Mouse (Mus musculus) midbrain, embryonic 13.5 days (tissue): Measurements from ENCODE around the gene Prkag3. TPM values are rescaled to one million over a fixed set of nuclear protein-coding genes. Genes with fewer than 3 reads are reported as not detected.

ENCODE experiments used
- ATAC-seq: fragments of 200-750 bp; cut with Nextera tagmentation; 2 replicates; pipeline ENCODE4 v1.8.0; 2017; ENCODE audit warnings: mild to moderate bottlenecking, moderate TSS enrichment, moderate library complexity
- H3K27ac ChIP-seq: fragments of 300-500 bp; sonication (generic); 2 replicates; pipeline ENCODE4 v1.5.1; 2015; ENCODE audit warnings: inconsistent platforms, mild to moderate bottlenecking, moderate library complexity
- H3K27me3 ChIP-seq: fragments of 300-500 bp; sonication (generic); 2 replicates; pipeline ENCODE4 v1.6.1; 2015; ENCODE audit warnings: mild to moderate bottlenecking, inconsistent platforms
- H3K36me3 ChIP-seq: fragments of 300-500 bp; sonication (generic); 2 replicates; pipeline ENCODE4 v1.6.1; 2015; ENCODE audit warnings: mild to moderate bottlenecking, inconsistent platforms
- H3K4me1 ChIP-seq: fragments of 300-500 bp; sonication (generic); replicated peaks from 2 replicates; pipeline ENCODE4 v1.6.1; 2015; ENCODE audit warnings: inconsistent platforms
- H3K4me2 ChIP-seq: fragments of 300-500 bp; sonication (generic); replicated peaks from 2 replicates; pipeline ENCODE4 v1.6.1; 2015; ENCODE audit warnings: moderate library complexity, mild to moderate bottlenecking, inconsistent platforms
- H3K4me3 ChIP-seq: fragments of 300-500 bp; sonication (generic); replicated peaks from 2 replicates; pipeline ENCODE4 v1.5.1; 2015; ENCODE audit warnings: mild to moderate bottlenecking, inconsistent platforms
- H3K9ac ChIP-seq: fragments of 300-500 bp; sonication (generic); replicated peaks from 2 replicates; pipeline ENCODE4 v1.6.1; 2015; ENCODE audit warnings: mild to moderate bottlenecking, inconsistent platforms
- H3K9me3 ChIP-seq: fragments of 300-500 bp; sonication (generic); 2 replicates; pipeline ENCODE4 v1.6.1; 2016; ENCODE audit warnings: mild to moderate bottlenecking, inconsistent platforms
- WGBS: fragments of 180-500 bp; shearing (Covaris S2); methylation state at CpG from one replicate; pipeline ENCODE4 v1.1.7; 2015; 5-methylcytosine and 5-hydroxymethylcytosine counted together
- polyA plus RNA-seq: library from polyadenylated mRNA; unstranded; fragments of >200 nt; fragmentation: Nextera tagmentation; extraction: Ambion mirVana; gene quantifications from 2 replicates; pipeline ENCODE4 v1.2.1, GENCODE M21; 2015

Gene Prkag3
- polyA plus RNA-seq, 1 experiment from 2014 or later, result 0.08 TPM

DNA sequence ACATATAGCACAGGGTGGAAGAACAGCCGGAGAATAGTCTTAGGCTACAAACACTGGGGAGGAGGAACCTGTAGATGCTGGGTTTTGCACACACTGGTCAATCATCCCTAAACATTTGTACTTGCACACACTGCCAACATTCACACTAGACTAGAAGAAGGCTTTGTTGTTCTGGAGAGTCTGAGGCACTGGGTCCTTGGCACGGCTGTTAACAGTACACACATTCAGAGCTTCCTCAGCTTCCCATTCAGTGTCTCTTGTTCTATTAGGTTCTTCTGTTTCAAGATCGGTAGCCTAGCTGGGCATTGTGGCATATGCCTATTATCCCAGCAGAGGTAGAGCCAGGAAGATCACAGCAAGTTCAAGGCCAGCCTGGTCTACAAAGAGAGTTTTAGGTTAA is 44.9 kb downstream of the Prkag3 start:
- no peaks in the 10 kb centered on the region for H3K27me3 ChIP-seq
- H3K4me1 ChIP-seq, result no peaks in the 10 kb centered on the region
- H3K4me2 ChIP-seq, result no peak overlapping the region
- H3K36me3 ChIP-seq, result peaks cover 22% of the 10 kb centered on the region
- H3K9me3 ChIP-seq, result no peaks in the 10 kb centered on the region
- ATAC-seq, result no peak
- WGBS, result 83% methylated on average over 3 of the region's 3 CpGs
- no peak overlapping the region for H3K27ac ChIP-seq
- no peak overlapping the region for H3K4me3 ChIP-seq
- no peak overlapping the region for H3K9ac ChIP-seq

DNA sequence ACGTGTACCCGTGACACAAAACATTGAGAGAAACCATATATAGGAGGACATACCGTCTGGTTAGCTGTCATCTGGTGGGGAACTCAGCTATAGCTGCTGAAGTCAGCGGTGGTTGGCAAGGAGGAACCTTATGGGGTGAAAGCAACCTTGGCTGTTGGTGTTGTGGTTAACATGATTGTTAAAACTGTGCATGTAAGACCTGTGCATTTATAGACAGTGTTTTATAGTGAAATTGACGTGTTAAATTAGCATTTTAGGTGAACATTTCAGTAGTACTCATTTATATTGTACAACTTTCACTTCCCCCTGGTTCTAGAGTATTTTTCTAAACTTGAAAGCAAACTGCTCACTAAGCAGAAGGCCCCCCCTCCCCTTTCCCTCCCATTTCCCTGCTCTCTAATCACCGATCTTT is 46.9 kb downstream of the Prkag3 start:
- 91% methylated on average over 6 of the region's 6 CpGs for WGBS
- H3K27me3 ChIP-seq, result no peaks in the 10 kb centered on the region
- H3K4me2 ChIP-seq, result no peak overlapping the region
- no peak overlapping the region for H3K27ac ChIP-seq
- H3K4me3 ChIP-seq, result no peak overlapping the region
- H3K9ac ChIP-seq, result no peak overlapping the region
- ATAC-seq, result no peak
- H3K36me3 ChIP-seq, result peaks cover 42% of the 10 kb centered on the region
- no peaks in the 10 kb centered on the region for H3K9me3 ChIP-seq
- no peaks in the 10 kb centered on the region for H3K4me1 ChIP-seq

DNA sequence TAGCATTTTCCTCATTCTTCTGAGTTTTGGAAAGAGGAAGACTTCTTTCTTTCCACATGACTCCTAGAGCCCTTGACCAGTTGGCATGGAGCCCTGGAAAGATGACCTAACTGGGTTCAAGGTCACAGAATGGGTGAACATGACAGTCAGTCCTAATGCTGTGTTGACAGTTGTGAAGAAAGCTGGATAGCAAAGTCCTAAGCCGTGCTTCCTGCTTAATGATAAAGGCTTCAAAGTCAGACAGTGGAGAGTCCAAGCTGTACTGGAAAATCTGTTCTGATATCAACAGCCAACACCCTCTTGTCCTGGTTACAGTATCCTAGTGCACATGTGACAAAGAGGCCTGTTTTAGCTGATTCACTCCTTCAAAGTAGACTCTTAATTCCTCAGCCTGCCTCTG is 50.2 kb downstream of the Prkag3 start:
- Histone ChIP-seq H3K9ac (no peak overlapping the region), H3K9me3 (no peaks in the 10 kb centered on the region), H3K27ac (no peak overlapping the region), H3K4me1 (no peaks in the 10 kb centered on the region), H3K27me3 (no peaks in the 10 kb centered on the region), H3K4me3 (no peak overlapping the region), H3K4me2 (no peak overlapping the region), H3K36me3 (peaks cover 73% of the 10 kb centered on the region)
- 93% methylated on average over 1 of the region's 1 CpGs for WGBS
- no peak for ATAC-seq

DNA sequence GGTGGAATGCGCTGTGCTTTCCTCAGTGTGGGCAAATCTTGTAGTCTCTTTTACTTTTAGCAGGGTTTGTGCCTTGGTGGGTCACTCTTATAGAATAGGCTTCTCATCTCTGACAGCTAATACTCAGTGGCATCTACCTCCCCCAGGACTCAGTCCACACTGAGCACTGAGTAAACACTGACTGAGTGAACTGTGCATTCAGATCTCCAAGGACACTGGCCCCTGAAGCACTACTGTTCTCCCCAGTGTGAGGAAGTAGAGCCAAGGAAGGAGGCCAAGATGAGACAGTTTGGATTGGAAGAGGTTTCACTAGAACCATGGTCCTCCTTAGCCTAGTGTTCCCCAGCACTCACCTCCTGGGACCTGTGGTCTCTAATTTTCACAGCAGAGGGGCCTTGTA is 50.7 kb downstream of the Prkag3 start:
- ATAC-seq, result no peak
- no peak overlapping the region for H3K4me2 ChIP-seq
- H3K9me3 ChIP-seq, result no peaks in the 10 kb centered on the region
- H3K27me3 ChIP-seq, result no peaks in the 10 kb centered on the region
- no peak overlapping the region for H3K27ac ChIP-seq
- no peaks in the 10 kb centered on the region for H3K4me1 ChIP-seq
- H3K4me3 ChIP-seq, result no peak overlapping the region
- 96% methylated on average over 1 of the region's 1 CpGs for WGBS
- peaks cover 77% of the 10 kb centered on the region for H3K36me3 ChIP-seq
- no peak overlapping the region for H3K9ac ChIP-seq

DNA sequence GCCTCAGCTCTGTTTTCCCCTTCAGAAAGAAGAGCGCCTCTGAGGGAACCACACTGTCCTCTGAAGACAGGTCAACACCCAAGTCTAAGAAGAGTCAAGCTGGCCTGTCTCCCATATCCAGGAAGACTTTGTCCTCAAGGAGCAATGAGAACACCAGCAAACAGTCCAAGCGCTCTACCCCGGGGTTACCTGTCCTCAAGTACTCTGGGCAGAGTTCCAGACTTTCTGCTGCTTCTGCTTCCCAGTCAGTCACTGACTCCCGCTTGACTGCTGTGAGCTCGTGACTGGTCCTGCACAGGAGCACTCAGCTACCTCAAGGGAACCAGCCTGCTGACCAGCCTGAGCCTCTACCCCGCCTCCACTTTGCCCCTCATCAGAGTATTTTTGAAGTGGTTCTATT is 51.6 kb downstream of the Prkag3 start:
- H3K4me2 ChIP-seq, result no peak overlapping the region
- WGBS, result 96% methylated on average over 6 of the region's 6 CpGs
- no peak for ATAC-seq
- no peak overlapping the region for H3K9ac ChIP-seq
- H3K9me3 ChIP-seq, result no peaks in the 10 kb centered on the region
- H3K27ac ChIP-seq, result no peak overlapping the region
- no peak overlapping the region for H3K4me3 ChIP-seq
- H3K4me1 ChIP-seq, result no peaks in the 10 kb centered on the region
- H3K36me3 ChIP-seq, result peaks cover 79% of the 10 kb centered on the region
- H3K27me3 ChIP-seq, result no peaks in the 10 kb centered on the region

DNA sequence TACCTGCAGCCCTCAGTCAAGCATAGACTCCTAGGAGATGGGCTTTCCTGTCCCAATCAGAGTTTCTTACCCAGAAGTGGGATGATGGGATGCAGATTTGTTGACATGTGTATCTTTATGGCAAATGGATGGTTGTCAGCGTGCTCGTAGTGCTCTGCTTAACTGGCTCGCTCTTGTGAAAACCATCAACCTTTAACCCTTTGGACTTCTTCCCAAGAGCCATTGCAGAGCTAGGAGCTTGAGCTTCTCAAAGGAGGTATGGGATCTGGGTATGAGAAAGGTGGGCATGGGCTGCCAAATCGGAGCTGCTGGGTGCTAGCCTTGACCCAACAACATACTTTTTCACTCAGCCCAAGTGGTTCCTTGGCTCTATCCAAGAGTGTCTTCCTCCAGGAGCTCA is 53.2 kb downstream of the Prkag3 start:
- Histone ChIP-seq H3K4me1 (no peaks in the 10 kb centered on the region), H3K27me3 (no peaks in the 10 kb centered on the region), H3K27ac (no peak overlapping the region), H3K9ac (no peak overlapping the region), H3K4me3 (no peak overlapping the region), H3K36me3 (peaks cover 83% of the 10 kb centered on the region), H3K9me3 (no peaks in the 10 kb centered on the region), H3K4me2 (no peak overlapping the region)
- ATAC-seq, result no peak
- WGBS, result 97% methylated on average over 4 of the region's 4 CpGs

DNA sequence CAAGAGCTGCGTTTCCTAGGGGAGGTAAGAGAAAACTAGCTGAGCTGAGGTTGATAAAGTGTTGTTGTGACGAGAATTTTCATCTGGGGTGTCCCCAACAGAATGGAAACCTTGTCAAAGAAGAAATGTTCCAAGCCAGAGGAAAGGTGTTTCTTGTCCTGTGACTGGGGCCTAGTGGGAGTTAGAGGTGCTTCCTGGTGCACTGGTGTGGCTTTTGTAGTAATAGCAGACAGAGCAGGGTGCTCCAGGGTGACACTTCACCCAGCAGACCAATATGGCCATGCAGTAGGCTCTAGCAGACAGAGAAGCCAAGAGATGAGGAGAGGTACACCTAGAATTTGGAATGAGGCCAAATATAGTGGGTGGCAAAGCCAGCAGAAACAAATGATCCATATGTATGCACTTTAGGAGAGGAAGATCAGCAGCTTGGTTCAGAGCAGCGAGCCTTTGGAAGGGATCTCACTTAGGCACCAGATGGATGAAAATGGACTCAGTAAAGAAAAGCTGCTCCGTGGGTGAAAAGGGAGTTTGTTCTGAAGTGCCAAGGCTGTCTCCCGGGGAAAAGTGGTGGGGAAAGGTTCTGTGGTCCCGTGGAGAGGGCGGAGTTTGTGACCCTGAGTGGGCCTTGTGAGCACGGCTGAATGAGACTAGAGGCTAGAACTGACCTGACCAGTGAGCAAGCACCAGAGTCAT is 55.0 kb downstream of the Prkag3 start:
- Histone ChIP-seq H3K4me1 (no peaks in the 10 kb centered on the region), H3K9me3 (no peaks in the 10 kb centered on the region), H3K27me3 (no peaks in the 10 kb centered on the region), H3K27ac (no peak overlapping the region), H3K4me2 (no peak overlapping the region), H3K4me3 (no peak overlapping the region), H3K36me3 (peaks cover 88% of the 10 kb centered on the region), H3K9ac (no peak overlapping the region)
- ATAC-seq, result no peak
- WGBS, result 92% methylated on average over 8 of the region's 8 CpGs

Other genes starting within 250 kb of the Prkag3 start
- 57.7 and 58.3 TPM in 2 replicates for gene Cnot9, start 243.2 kb downstream of the Prkag3 start, polyA plus RNA-seq
- 2.2 and 2.9 TPM in 2 replicates for gene Plcd4, start 206.3 kb downstream of the Prkag3 start, polyA plus RNA-seq
- 32.2 and 33.4 TPM in 2 replicates for gene Usp37, start 204.9 kb downstream of the Prkag3 start, polyA plus RNA-seq
- gene Zfp142, start 161.0 kb downstream of the Prkag3 start, polyA plus RNA-seq, result 7.9 and 9.0 TPM in 2 replicates
- gene Bcs1l, start 160.9 kb downstream of the Prkag3 start, polyA plus RNA-seq, result 21.1 and 24.4 TPM in 2 replicates
- 42.9 and 49.3 TPM in 2 replicates for gene Rnf25, start 147.8 kb downstream of the Prkag3 start, polyA plus RNA-seq
- gene Stk36, start 147.8 kb downstream of the Prkag3 start, polyA plus RNA-seq, result 25.8 and 26.4 TPM in 2 replicates
- gene Ttll4, start 87.5 kb downstream of the Prkag3 start, polyA plus RNA-seq, result 16.0 and 18.2 TPM in 2 replicates
- 2.9 and 3.3 TPM in 2 replicates for gene Cyp27a1, start 35.6 kb downstream of the Prkag3 start, polyA plus RNA-seq
- 2.4 and 2.5 TPM in 2 replicates for gene Wnt6, start 22.7 kb upstream of the Prkag3 start, polyA plus RNA-seq
- 0.35 and 0.45 TPM in 2 replicates for gene Wnt10a, start 42.3 kb upstream of the Prkag3 start, polyA plus RNA-seq
- 4.8 and 7.1 TPM in 2 replicates for gene Cdk5r2, start 105.7 kb upstream of the Prkag3 start, polyA plus RNA-seq
- 1.8 and 5.1 TPM in 2 replicates for gene Fev, start 136.2 kb upstream of the Prkag3 start, polyA plus RNA-seq
- 0.64 and 1.9 TPM in 2 replicates for gene Cryba2, start 143.9 kb upstream of the Prkag3 start, polyA plus RNA-seq
- 0.24 and 0.42 TPM in 2 replicates for gene Cfap65, start 186.4 kb upstream of the Prkag3 start, polyA plus RNA-seq
- 0.13 and 0.26 TPM in 2 replicates for gene Ihh, start 202.5 kb upstream of the Prkag3 start, polyA plus RNA-seq